Mouse (Mus musculus) liver, embryonic 14.5 days (tissue): ENCODE measurements around the gene Gm7030.
"Not testable (repeated sequence)": the region's sequence is repeated elsewhere in the genome, so short reads cannot be mapped to it uniquely, and the experiment has no call there.

Experiments
- CTCF ChIP-seq: IDR thresholded peaks from 2 replicates; pipeline ENCODE4 v1.5.1; 2016; ENCODE audit warnings: antibody characterized with exemption, low read depth, control low read depth
- EP300 ChIP-seq: IDR thresholded peaks from 2 replicates; pipeline ENCODE4 v1.6.1; 2016; ENCODE audit warnings: antibody characterized with exemption, low read depth

DNA sequence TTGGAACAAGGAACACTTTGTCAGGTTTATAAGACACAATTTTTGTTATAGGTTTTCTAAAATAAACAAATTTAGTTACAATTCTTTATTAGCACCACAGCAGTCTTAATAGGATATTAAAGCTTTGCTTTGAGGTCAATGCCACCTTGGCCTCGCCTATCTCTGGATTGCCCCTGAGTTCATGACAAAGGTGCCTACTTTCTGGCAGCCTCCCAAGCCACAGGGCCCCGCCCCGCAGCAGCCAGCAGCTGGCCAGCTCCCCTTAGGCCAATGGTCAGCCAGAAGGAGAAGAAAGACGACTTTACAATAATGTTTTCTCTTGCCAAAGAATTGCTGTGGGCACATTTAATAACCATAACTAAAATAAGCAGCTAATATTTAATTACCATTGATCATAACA lies 22.0 kb upstream of the Gm7030 start:
- not testable (repeated sequence) for TF ChIP-seq CTCF, EP300
